Mouse (Mus musculus) heart, embryonic 12.5 days (tissue): ENCODE measurements around the gene Map3k12. TPM values are rescaled to one million over a fixed set of nuclear protein-coding genes. Genes with fewer than 3 reads are reported as not detected.

Experiments
- ATAC-seq: fragments of 200-750 bp; cut with Nextera tagmentation; 2 replicates; pipeline ENCODE4 v1.8.0; 2017; ENCODE audit warnings: moderate TSS enrichment, moderate library complexity; ENCODE audit not compliant: insufficient number of reproducible peaks, low FRiP score
- H3K27ac ChIP-seq: fragments of 300-500 bp; sonication (generic); 2 replicates; pipeline ENCODE4 v1.5.1; 2016; ENCODE audit warnings: mild to moderate bottlenecking, moderate library complexity; ENCODE audit not compliant: poor library complexity, severe bottlenecking
- H3K27me3 ChIP-seq: fragments of 300-500 bp; sonication (generic); replicated peaks from 2 replicates; pipeline ENCODE4 v1.6.1; 2016; ENCODE audit warnings: mild to moderate bottlenecking, moderate library complexity
- H3K36me3 ChIP-seq: fragments of 300-500 bp; sonication (generic); 2 replicates; pipeline ENCODE4 v1.6.1; 2016; ENCODE audit warnings: mild to moderate bottlenecking, moderate library complexity
- H3K4me1 ChIP-seq: fragments of 300-500 bp; sonication (generic); replicated peaks from 2 replicates; pipeline ENCODE4 v1.6.1; 2016; ENCODE audit warnings: mild to moderate bottlenecking
- H3K4me2 ChIP-seq: fragments of 300-500 bp; sonication (generic); 2 replicates; pipeline ENCODE4 v1.6.1; 2016; ENCODE audit warnings: mild to moderate bottlenecking, moderate library complexity
- H3K4me3 ChIP-seq: fragments of 300-500 bp; sonication (generic); 2 replicates; pipeline ENCODE4 v1.5.1; 2016; ENCODE audit warnings: mild to moderate bottlenecking
- H3K9ac ChIP-seq: fragments of 300-500 bp; sonication (generic); 2 replicates; pipeline ENCODE4 v1.6.1; 2016; ENCODE audit warnings: mild to moderate bottlenecking, moderate library complexity
- H3K9me3 ChIP-seq: fragments of 300-500 bp; sonication (generic); replicated peaks from 2 replicates; pipeline ENCODE4 v1.6.1; 2016; ENCODE audit warnings: mild to moderate bottlenecking, moderate library complexity
- WGBS: fragments of 180-500 bp; shearing (Covaris S2); methylation state at CpG from one replicate; pipeline ENCODE4 v1.1.7; 2016; 5-methylcytosine and 5-hydroxymethylcytosine counted together
- polyA plus RNA-seq: library from polyadenylated mRNA; unstranded; fragments of >200 nt; fragmentation: Nextera tagmentation; extraction: Ambion mirVana; gene quantifications from 2 replicates; pipeline ENCODE4 v1.2.1, GENCODE M21; 2016

The Map3k12 gene
- polyA plus RNA-seq, 1 experiment from 2014 or later: 14.7 TPM

DNA sequence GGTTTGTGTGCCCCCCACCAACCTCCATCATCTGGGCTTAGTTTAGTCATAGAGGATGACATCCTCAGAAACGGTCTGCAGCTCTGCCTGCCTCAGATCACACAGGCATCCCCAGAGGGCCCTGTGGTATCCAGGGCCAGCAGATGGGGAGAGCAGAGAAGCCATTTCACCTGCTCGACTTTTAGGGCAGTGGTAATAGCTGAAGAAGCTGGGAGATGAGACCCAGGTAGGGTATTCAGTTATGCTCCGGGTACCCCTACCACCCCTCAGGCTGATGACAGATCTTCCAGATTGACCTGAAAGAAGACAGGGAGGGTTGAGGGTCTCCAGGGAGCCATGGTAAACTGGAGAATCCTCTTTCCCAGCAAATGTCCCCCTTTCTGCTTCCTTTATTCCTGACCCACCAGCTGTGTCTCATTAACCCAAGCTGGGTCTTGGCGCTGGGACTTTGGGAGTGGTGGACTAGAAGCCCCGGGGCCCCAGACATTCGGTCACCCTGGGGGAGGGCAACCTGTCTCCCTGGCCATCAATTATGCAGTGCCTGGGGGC, 5.5 kb downstream of the Map3k12 start:
- ATAC-seq: no peak
- H3K27ac ChIP-seq: peak overlapping the region; percentile 77
- no peaks in the 10 kb centered on the region for H3K9me3 ChIP-seq
- WGBS: 23% methylated on average over 6 of the region's 6 CpGs
- peak overlapping the region; percentile 68 for H3K4me3 ChIP-seq
- peak overlapping the region; percentile 77 for H3K9ac ChIP-seq
- peaks cover 49% of the 10 kb centered on the region for H3K4me1 ChIP-seq
- H3K36me3 ChIP-seq: peaks cover 8% of the 10 kb centered on the region; the same call in 1 of the 2 replicates
- H3K27me3 ChIP-seq: no peaks in the 10 kb centered on the region
- H3K4me2 ChIP-seq: peak overlapping the region; percentile 91

DNA sequence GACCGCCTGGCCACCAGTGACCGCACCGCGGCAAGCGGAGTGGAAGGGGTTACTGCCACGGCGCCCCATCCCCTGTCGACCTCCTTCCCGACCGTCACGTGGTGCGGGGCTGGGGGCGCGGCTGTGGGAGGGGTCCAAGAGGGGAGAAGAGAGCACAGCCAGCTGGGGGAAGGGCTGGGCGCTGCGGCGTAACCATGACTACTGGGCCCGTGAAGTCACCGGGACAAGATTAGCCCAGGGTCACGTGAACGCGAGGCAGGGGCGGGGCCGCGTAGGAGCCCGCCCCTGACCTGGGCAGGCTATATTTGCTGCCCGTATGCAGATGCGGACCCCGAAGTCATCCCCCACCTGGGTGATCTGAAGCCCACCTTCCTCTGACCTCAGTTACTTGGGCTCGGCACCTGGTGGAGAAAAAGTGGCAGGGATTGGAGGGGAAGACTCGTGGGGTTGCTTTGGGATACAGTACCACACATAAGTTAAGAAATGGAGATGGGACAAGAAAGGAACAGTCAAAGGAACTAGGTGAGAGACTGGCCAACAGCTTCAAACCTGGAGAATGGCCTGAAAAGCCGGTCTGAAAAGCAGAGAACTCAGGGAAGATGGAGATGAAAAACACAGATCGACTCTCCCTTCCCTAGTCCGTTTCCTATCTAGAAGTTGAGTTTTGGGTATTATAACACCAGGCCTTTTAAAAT, 6.1 kb downstream of the Map3k12 start:
- peaks cover 8% of the 10 kb centered on the region; the same call in 1 of the 2 replicates for H3K36me3 ChIP-seq
- 3% methylated on average over 33 of the region's 34 CpGs for WGBS

DNA sequence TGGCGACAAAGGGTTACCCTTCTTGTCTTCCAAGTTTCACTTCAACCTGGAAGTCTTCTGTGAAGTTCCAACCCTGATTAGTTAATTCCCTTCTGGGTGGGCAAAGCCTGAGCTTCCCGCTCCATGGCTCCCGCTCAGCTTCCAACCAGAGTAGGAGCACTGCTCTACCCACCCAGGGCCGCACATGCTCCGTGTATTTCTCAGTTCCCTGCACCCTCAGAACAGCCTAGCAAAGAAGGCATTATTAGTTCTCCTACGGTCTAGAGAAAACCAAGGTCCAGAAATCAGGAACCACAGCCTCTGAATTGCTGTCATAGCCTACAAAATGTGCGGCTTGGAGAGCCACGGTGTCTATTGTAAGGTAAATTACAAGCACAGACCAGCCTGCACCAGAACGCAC, 6.8 kb downstream of the Map3k12 start:
- peak overlapping the region; percentile 77 for H3K9ac ChIP-seq
- H3K27me3 ChIP-seq: no peaks in the 10 kb centered on the region
- peaks cover 14% of the 10 kb centered on the region for H3K36me3 ChIP-seq
- peaks cover 49% of the 10 kb centered on the region for H3K4me1 ChIP-seq
- WGBS: 7% methylated on average over 9 of the region's 9 CpGs
- no peaks in the 10 kb centered on the region for H3K9me3 ChIP-seq
- H3K4me3 ChIP-seq: peak overlapping the region; percentile 68
- H3K27ac ChIP-seq: peak overlapping the region; percentile 79
- H3K4me2 ChIP-seq: peak overlapping the region; percentile 91
- ATAC-seq: peak; percentile 58

More for the DNA sequence above, 6.1 kb downstream of the Map3k12 start:
- Histone ChIP-seq H3K27ac (peak overlapping the region; percentile 79), H3K27me3 (no peaks in the 10 kb centered on the region), H3K4me2 (peak overlapping the region; percentile 91), H3K4me3 (peak overlapping the region; percentile 68), H3K9ac (peak overlapping the region; percentile 77), H3K9me3 (no peaks in the 10 kb centered on the region), H3K4me1 (peaks cover 48% of the 10 kb centered on the region)
- ATAC-seq: peak; percentile 97

DNA sequence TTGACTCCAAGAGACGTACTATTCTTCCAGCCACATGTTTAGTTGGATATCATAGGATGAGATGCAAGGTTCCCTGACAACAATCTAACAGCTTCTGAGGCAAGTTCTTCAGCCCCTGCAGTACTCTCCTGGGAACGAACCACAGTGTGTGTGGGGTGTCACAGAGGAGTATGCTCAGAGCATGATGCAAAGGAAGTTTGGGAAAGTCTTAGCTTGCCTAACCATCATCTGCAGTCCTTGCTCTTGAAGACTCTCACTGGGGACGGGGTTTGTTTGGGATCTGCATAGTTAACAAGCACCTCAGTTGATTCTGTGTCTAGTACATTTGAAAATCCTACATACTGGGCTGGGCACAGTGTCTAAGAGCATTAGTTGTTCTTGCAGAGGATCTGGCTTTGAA, 8.5 kb downstream of the Map3k12 start:
- no peak overlapping the region for H3K4me2 ChIP-seq

DNA sequence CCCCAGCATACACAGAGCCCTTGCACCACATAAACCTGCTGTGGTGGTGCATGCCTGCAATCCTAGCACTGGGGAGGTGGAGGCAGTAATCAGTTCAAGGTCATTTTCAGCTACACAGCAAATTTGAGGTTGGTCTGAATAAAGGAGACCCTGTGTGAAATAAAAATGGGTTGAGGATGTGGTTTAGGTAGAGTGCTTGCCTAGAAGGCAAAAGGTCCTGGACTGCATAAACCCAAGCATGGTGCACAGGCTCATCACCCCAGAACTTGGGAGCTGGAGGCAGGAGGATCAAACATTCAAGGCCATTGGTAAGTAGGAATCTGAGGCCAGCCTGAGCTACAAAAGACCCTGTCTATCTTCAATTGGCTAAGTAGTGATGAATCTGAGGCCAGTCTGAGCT, 9.3 kb downstream of the Map3k12 start:
- no peak overlapping the region for H3K4me3 ChIP-seq
- H3K9ac ChIP-seq: no peak overlapping the region; the same call in 1 of the 2 replicates
- H3K4me2 ChIP-seq: no peak overlapping the region
- no peaks in the 10 kb centered on the region for H3K27me3 ChIP-seq
- H3K9me3 ChIP-seq: no peaks in the 10 kb centered on the region
- H3K27ac ChIP-seq: no peak overlapping the region
- H3K4me1 ChIP-seq: peaks cover 51% of the 10 kb centered on the region
- peaks cover 38% of the 10 kb centered on the region for H3K36me3 ChIP-seq
- no peak for ATAC-seq

More for the DNA sequence above, 8.5 kb downstream of the Map3k12 start:
- Histone ChIP-seq H3K9me3 (no peaks in the 10 kb centered on the region), H3K36me3 (peaks cover 30% of the 10 kb centered on the region), H3K27ac (no peak overlapping the region), H3K9ac (no peak overlapping the region), H3K4me1 (peaks cover 51% of the 10 kb centered on the region), H3K27me3 (no peaks in the 10 kb centered on the region), H3K4me3 (no peak overlapping the region)
- 88% methylated on average over 3 of the region's 3 CpGs for WGBS
- ATAC-seq: no peak

DNA sequence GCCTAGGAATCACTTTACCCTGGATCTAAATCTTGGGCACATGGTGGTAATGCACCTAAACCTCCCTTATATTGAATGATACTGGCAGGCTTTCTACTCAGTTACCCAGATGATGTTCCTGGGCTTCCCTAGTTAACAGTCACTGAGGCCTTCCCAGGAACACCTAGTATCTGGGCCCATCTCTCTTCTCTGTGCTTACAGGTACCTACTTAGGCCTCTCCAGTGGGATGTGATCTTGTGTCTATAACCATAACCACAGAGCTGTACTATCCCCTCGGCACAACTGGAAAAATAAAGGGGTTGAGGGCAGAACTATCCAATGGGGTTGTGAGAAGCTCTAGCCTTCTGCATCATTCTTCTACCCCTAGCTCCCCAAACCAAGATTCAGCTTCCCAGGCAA, 10.0 kb downstream of the Map3k12 start:
- Histone ChIP-seq H3K4me1 (peaks cover 45% of the 10 kb centered on the region), H3K9me3 (no peaks in the 10 kb centered on the region), H3K27me3 (no peaks in the 10 kb centered on the region), H3K9ac (no peak overlapping the region), H3K36me3 (peaks cover 45% of the 10 kb centered on the region), H3K4me3 (no peak overlapping the region), H3K27ac (no peak overlapping the region), H3K4me2 (no peak overlapping the region)
- ATAC-seq: no peak
- WGBS: 79% methylated on average over 1 of the region's 1 CpGs

DNA sequence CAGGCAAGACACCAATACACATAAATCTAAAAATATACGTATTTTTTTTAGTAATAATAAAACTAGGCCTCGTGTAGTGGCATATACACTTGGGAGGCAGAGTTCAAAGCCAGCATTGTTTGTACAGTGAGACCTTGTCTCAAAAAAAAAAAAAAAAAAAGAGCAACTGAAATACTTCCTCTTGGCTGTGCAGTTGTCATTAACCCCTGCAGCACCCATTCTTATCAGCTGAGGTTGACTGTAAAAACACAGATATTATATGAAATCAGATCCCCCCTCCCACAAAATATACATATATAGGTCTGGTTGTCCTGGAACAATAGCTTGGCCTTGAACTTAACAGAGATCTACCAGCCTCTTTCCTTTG, 10.4 kb downstream of the Map3k12 start:
- no peak overlapping the region for H3K9ac ChIP-seq
- no peaks in the 10 kb centered on the region for H3K27me3 ChIP-seq
- H3K36me3 ChIP-seq: peaks cover 49% of the 10 kb centered on the region
- H3K4me3 ChIP-seq: no peak overlapping the region
- H3K4me2 ChIP-seq: no peak overlapping the region
- WGBS: 52% methylated on average over 2 of the region's 2 CpGs
- ATAC-seq: no peak
- no peaks in the 10 kb centered on the region for H3K9me3 ChIP-seq
- peaks cover 40% of the 10 kb centered on the region for H3K4me1 ChIP-seq
- no peak overlapping the region for H3K27ac ChIP-seq

DNA sequence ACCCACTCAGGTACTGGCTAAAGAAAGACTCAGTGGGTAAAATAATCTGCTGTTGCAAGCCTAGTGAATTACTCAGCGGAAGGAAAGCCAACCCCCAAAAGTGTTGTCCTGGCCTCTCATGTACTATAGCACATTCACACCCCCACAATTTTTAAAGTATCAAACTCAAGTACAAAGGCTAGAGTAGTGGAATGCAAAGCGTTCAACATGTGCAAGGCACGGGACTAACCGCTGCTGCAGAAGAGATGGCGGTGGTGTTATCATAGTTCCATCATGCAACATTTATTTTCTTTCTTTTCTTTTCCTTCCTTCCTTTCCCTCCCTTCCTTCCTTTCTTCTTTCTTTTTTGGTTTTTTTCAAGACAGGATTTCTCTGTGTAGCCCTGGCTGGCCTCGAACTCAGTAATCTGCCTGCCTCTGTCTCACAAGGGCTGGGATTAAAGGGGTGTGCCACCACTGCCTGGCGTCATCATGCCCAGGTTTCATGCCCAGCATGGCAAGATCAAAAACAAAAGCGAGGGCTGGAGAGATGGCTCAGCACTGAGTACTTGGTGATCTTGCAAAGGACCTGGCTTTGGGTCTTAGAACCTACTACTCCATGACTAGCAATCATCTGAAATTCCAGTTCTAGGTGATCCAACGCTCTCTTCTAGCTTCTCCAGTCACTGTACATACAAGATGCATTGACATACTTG, 10.9 kb downstream of the Map3k12 start:
- Histone ChIP-seq H3K4me1 (peaks cover 35% of the 10 kb centered on the region), H3K9me3 (no peaks in the 10 kb centered on the region), H3K27me3 (no peaks in the 10 kb centered on the region), H3K36me3 (peaks cover 55% of the 10 kb centered on the region), H3K27ac (no peak overlapping the region), H3K4me3 (no peak overlapping the region), H3K9ac (no peak overlapping the region), H3K4me2 (no peak overlapping the region)
- 74% methylated on average over 9 of the region's 9 CpGs for WGBS
- no peak for ATAC-seq

DNA sequence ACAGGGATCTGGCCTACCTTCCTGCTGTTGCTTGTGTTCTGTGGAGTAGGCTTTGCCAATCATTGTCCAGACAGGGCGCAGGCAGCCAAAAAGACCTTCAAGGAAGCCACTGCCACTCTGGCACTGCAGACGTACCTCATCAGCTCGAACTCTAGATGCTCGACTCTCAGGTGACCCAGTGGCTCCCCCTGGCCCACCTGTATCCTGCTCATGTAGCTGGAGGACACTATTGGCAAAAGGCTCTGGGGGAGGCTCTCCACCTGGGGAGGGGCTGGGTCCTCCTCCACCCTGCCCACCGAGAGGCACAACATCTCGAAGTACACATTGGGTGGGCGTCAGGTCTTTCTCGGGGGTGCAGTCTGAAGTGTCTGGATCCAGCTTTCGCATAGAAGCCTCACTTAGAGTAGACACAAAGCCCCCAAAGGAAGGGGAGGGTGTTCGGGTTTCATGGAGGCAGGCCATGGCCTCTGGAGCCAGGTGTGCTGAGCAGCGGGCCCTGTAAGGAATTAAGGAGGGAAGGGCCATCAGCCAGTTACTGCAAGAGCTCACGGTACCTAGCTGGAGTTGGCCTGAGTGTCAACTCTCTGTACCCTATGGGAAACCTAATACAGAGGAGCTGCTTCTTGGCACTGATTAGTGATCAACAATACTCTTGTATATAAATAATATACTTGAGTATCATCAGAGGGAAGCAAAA, 11.6 kb downstream of the Map3k12 start:
- peaks cover 31% of the 10 kb centered on the region for H3K4me1 ChIP-seq
- no peaks in the 10 kb centered on the region for H3K9me3 ChIP-seq
- no peak overlapping the region for H3K9ac ChIP-seq
- peaks cover 62% of the 10 kb centered on the region for H3K36me3 ChIP-seq
- no peak overlapping the region for H3K4me2 ChIP-seq
- no peak overlapping the region for H3K4me3 ChIP-seq
- no peak overlapping the region for H3K27ac ChIP-seq
- 72% methylated on average over 12 of the region's 12 CpGs for WGBS
- H3K27me3 ChIP-seq: no peaks in the 10 kb centered on the region
- ATAC-seq: no peak

DNA sequence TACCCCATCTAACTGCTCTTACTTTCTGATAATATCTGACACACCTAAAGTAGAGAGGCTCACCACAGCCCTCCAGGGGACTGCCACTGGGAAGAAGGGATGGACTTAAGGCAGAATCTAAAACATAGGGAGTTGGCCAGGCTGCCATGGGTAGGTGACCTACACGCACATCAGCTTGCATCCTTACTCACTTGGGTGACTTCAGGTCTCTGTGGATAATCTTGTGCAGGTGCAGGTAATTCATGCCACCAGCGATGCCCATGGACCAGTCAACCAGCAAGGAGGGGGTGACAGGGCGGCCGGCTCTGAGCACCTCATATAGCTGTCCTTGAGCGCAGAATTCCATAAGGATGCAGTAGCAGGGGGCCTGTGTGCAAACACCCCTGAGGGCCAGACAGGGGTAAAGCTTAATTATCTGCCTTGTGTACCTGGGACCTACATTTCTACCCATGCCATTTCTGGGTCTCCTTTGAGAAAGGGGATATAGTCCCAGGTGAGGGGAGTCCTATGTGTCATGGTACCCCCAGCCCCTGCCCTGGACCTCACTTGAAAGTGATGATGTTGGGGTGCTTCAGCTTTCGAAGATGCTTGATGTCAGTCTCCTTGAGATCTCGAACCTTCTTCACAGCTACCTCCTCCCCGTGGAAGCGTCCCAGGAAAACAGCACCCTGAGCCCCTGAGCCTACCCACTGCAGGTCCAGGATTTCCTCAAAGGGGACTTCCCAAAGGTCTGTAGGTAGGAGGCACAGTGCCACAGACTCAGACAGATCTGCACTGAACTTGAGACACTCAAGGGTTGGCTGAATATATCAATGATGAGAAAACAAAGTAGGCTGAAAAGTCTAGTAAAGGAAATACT, 12.7 kb downstream of the Map3k12 start:
- Histone ChIP-seq H3K27me3 (no peaks in the 10 kb centered on the region), H3K27ac (no peak overlapping the region), H3K9ac (no peak overlapping the region), H3K4me2 (no peak overlapping the region), H3K4me3 (no peak overlapping the region), H3K4me1 (peaks cover 20% of the 10 kb centered on the region), H3K36me3 (peaks cover 72% of the 10 kb centered on the region), H3K9me3 (no peaks in the 10 kb centered on the region)
- ATAC-seq: no peak
- 88% methylated on average over 9 of the region's 9 CpGs for WGBS
